Mouse (Mus musculus) c-Kit-negative CD71-positive TER-119-positive erythroid progenitor cells, embryonic 14.5 days (primary cell): ENCODE results near the gene Rngtt.

Experiments
- DNase-seq: peaks from one replicate; pipeline ENCODE4 v3.0.0-alpha.2; 2013; ENCODE audit warnings: low read depth, low spot score

Rngtt gene

DNA sequence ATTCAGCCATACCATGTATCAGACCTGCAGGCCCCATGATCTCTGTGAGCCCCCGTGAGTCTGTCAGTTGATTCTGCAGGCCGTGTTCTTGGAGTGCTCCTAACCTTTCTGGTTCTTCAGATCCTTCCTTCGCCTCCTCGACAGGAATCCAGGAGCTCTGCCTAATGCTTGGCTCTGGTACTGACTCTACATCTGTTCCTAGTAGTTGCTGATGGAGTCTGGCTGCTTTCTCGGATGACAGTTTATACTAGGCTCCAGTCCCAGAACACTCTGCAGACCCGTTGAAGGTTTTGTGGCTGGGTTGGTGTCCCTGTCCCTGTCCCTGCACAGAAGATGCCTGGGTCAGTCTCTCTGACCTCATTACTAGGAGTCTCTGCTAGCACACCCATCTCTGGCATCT lies 131.8 kb downstream of the Rngtt start:
- no peak for DNase-seq

DNA sequence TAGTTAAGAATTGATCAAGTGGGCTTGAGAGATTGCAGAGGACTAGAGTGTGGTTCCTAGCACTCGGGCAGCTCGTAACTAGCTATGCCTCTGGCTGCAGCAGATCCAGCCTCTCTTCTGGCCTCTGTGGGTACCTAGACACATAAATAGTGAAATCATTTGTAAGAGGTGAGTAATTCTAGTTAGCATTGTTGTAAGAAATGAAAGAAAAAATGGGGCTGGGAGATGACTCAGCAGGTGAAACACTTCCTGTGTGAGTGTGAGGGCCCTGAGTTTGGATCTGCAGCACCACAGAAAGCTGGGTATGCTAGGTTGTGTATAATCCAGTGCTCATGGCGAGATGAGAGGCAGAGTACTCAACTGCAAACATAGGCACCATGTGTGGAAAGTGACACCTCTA lies 136.2 kb downstream of the Rngtt start:
- no peak for DNase-seq

DNA sequence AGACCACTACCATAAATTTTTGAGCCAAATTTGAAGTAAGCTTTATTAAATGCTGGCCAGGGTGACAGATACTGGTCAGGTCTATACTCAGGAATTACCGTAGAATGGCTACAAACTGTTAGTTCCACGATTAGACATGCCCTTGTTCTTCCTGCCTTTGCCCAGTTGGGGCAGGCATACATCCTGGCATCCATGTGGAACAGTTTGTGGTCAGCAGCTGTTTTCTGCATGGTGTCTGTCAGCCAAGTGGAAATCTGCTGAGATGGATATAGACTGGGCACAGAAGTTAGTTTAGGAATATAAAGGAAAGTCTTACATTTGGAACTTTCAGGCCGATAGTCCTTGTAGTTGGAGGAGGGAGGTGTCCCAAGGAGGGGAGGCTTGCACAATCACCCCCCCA lies 136.8 kb downstream of the Rngtt start:
- no peak for DNase-seq

DNA sequence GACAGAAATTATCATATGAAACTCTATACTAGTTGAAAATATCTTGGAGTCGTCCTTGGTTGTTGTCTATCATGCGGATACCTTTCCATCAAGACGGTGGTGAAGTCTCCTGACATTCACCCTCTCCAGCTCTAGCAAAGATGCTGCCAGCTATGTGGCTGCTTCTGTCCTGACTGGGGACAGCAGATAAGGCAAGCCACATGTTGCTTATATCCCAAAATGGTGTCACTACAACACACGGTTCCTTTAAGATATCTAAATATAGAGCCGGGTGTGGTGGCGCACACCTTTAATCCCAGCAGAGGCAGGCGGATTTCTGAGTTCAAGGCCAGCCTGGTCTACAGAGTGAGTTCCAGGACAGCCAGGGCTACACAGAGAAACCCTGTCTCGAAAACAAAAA lies 140.2 kb downstream of the Rngtt start:
- peak; percentile 43 for DNase-seq

DNA sequence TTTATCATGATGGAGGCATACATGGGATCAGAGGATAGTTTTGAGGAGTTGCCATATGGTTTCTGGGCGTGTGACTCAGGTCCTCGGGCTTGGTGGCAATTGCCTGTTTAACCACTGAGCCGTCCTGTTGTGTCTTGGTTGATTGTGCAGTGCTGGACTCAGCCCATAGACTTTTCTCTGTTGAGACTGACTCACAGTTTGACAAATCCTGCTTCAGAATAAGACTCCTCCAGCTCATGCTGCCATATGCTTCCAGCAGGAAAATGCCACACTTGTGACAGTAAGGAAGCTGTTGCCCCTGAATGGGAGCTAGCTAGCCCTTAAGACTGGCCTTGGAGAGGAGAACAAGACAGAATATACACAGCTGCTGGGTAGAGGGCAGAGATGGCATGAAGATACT lies 149.7 kb downstream of the Rngtt start:
- DNase-seq = no peak

DNA sequence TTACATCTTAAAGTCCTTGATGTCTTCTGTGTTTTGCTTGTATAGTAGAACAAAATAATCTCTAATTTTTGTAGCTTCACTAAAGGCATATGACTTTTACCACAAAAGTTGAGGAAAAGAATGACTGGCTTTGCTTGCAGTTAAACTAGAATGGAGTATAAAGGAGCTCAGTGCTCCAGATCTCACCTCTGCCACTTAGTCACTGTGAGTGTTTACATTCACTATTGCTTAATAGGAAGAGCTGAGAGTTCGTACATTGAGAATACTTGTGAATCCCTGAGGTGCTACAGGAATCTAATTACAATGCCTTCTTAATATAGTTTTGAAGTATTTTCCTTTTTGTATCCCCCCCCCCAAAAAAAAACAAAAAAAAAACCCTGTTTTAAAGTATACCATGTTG lies 154.3 kb downstream of the Rngtt start:
- DNase-seq = no peak

DNA sequence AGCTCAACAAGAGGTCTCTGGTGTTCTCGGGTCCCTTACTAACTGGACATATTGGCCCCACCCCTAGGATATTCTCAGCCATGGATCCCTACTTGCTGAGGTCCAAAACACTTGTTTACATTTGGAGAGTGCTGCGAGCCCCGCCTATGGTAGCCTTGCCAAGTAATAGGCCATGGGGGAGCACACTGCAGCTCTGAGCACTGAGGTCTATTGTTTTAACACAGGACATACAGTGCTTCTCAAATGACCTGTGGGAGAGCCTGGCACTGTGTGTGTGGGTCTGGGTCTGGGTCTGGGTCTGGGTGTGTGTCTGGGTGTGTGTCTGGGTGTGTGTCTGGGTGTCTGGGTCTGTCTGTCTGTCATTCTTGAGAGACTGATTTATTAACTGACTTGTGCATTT lies 155.8 kb downstream of the Rngtt start:
- DNase-seq = peak; percentile 44

DNA sequence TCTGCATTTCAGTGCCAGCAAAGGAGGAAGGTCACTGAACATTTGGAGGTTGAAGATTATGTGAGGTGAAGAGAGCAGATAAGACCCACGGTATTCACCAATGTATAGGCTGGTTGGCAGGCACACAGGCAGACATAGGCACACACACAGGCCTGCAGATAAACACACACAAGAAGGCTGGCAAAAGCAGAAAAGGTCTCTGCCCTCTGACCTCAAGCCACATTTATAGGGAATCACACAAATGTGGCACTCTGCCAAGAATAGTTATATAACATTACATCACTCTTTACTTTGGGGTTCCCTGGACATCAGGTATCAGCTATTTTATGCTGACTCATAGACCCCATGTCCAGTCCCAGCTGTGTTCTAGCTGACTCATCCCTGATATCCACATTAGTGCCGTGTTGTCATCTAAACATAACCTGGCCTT lies 156.9 kb downstream of the Rngtt start:
- peak; percentile 88 for DNase-seq

DNA sequence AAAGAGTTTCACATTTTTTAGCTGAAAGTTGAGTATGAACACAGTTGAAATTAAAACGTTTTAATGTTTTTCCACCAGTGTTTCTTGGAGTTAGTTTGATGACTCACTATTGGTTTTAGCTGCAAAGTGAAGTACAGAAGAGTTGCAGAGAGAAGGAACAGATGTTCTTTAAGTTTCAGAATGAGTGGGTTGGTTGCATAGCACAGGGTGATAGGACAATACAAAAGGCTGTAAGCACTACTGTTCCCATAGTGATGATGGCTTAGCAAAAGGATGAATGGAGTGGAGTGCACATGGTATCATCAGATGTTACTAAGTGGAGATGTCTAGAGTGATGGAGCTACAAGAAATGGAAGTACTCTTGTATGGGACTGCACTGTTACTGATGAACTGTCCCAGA lies 157.5 kb downstream of the Rngtt start:
- DNase-seq = no peak

GRCm38 (mm10) chr4:33468151-33468550 lies 158.0 kb downstream of the Rngtt start:
- DNase-seq = peak; percentile 51

- DNase-seq = peak; percentile 76
These were observed 160.7 kb downstream of the Rngtt start for GRCm38 (mm10) chr4:33470671-33471302.

DNA sequence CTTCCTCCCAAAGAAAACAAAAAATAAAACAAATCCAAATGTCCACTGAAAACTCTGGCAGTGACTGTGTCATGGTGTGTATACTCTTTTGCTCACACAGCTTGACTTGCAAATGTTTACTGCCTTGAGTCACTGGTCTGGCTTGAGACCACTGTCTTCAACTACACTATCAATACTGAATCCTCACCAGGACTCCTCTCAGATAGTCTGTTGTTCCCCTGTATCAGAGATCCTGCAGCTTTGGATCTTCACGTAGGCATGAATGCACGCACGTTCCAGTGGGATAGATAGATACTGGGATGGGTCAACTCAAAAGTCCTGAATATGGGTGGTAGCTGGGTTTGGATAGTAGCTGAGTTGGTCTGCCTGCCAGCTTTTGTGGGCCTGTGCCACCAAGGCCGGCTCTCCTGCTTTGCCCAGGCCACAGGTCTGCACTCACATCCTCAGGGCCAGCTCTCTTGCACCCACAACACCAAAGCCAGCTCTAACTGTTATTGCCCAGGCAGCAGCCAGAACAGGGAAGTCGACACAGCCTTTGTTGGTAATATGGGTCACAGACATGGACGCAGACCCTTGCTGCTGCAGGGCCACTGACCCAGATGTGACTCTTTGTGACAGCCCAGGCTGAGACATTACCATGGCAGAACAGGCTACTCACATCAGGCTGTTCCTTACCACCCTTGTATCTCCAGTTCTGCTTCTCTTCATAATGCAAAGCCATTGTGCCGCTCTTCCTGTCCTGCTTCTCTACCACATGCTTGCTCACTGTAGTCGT lies 168.1 kb downstream of the Rngtt start:
- DNase-seq = no peak

- DNase-seq = no peak
These were observed 171.6 kb downstream of the Rngtt start for GRCm38 (mm10) chr4:33481721-33482120.

GRCm38 (mm10) chr4:33486050-33486449 lies 175.9 kb downstream of the Rngtt start:
- no peak for DNase-seq

DNA sequence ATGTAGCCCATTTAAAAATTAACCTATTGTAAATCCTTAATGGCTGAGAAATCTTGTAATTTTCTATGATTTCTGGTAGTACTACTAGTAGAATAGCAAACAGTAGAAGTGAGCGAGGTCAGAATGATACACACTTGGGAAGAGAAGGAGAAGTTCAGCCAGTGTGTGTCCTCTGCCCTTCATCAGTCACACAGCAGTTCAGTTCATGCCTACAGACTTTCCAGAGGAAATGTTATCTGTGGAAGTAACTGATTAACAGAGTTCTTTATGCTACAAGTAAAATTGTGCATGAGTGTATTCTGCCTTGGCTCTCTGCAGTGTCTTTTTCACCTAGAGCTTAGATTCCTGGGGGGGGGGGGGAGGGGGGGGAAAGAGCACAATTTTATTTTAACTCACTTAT lies 181.0 kb downstream of the Rngtt start:
- no peak for DNase-seq

DNA sequence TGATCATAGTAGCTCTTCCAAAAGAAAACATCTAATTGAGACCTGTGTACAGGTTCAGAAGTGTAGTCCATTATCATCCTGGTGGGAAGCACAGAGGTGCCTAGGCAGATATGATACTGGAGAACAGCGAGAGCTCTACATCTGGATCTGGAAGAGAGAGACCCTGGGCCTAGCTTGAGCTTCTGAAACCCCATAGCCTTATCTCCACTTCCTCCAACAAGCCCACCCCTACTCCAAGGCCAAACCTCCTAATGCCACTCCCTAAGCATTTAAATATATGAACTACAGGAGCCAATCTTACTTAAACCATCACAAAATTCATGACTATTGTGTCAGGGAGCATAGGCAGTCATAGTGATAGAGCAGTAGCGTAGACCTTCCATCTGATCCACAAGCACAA lies 184.3 kb downstream of the Rngtt start:
- no peak for DNase-seq

DNA sequence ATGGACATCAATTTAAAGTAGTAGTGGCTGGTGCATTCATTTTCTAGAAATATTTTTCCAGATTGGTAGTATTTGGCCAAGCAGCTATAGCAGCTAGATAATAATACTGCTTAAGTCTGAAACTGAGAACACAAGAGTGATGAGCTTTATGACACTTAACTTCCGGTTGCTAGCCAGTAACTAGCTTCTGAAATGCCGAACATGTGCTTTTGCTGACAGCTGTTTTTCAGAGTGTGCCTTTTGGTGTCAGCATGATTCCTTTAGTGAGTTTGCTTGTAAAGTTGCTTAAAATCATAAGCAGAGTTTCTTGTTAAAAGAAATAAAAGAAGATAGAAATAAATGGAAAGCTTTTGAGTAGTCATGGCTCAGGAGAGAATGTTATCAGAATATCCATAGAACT lies 186.9 kb downstream of the Rngtt start:
- DNase-seq = no peak

- no peak for DNase-seq
These were observed 187.5 kb downstream of the Rngtt start for GRCm38 (mm10) chr4:33497657-33498056.

- DNase-seq = no peak
These were observed 188.2 kb downstream of the Rngtt start for GRCm38 (mm10) chr4:33498160-33498874.

GRCm38 (mm10) chr4:33506638-33507037 lies 196.5 kb downstream of the Rngtt start:
- DNase-seq = no peak

DNA sequence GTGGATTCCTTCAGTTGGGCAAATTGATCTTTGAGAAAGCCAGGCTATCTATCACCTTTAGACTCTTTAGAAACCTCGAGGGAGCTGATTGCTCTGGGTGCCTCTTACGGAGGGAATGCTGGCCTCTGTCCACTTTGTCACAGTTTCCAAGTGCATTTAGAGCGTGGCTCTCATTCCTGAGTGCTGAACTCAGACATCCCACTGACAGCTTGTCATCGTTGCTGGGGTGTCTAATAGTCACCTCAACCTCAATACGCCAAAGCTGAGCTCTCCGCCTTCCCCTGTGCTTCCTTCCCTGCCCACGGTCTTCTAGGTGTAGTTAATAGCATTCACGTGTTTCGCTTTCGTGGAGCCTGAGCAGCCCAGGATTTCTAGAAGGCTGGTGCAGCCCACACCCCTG lies 200.4 kb downstream of the Rngtt start:
- DNase-seq = no peak

- DNase-seq = no peak
These were observed 203.3 kb downstream of the Rngtt start for GRCm38 (mm10) chr4:33513421-33513820.
